Mouse (Mus musculus) lung, adult 18-20 months (tissue): ENCODE results near the gene Vwa5b1.

Experiments used
- DNase-seq, 2 experiments: peaks; one replicate each; pipeline ENCODE4 v3.0.0; 2022; ENCODE audit warnings: mixed read lengths in 2 of 2

Vwa5b1 gene

GRCm38 (mm10) chr4:138635428-138636145, at the start of gene Vwa5b1:
Gene Vwa5b1 (minus strand): TSS chr4:138635884.
- no peak for DNase-seq

DNA sequence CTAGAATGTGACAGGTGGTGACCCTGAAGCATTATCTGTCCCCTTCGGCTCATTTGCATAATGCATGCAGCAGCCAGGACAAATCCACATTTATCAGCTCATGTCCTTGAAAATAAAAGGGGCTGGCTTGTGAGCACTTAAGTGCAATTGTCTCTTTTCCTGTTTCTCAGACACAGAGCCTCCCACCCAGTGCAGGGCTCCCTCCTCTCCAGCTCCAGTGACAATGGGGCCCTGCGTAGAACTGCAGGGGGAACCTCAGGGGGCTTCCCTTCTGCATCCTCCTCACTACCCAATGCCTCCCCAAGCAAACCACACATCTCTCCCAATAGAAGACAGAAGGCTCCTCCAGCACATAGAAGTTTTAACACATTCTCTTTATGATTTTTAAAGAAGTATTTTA, 47.1 kb upstream of the Vwa5b1 start:
- DNase-seq: no peak

- no peak for DNase-seq
Measured at GRCm38 (mm10) chr4:138680124-138680523, 44.4 kb upstream of the Vwa5b1 start.

DNA sequence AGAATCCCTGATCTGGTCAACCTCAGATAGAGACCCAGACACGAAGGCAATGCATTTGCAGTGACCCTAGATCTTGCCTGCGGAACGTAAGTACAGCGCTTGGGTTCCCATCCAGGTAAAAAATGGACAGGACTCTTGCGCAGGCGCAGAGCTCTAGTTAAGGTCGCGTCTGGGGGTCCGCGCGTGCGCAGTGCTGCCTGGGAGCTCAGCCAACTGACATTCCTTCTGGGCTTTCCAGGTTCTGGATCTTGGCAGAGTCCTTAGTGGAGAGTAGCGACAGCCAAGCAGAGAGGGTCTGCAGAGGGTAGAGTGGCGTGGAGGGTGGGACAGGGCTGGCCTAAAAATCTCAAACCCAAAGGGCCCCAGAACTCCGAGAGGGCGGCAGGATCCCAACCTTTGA, 41.9 kb upstream of the Vwa5b1 start:
- no peak for DNase-seq

- peak in 1 of 2 experiments; percentile 6 for DNase-seq
Measured at GRCm38 (mm10) chr4:138676480-138676879, 40.8 kb upstream of the Vwa5b1 start.

GRCm38 (mm10) chr4:138672160-138672559, 36.5 kb upstream of the Vwa5b1 start:
- DNase-seq: peak; percentile 12 to 31

DNA sequence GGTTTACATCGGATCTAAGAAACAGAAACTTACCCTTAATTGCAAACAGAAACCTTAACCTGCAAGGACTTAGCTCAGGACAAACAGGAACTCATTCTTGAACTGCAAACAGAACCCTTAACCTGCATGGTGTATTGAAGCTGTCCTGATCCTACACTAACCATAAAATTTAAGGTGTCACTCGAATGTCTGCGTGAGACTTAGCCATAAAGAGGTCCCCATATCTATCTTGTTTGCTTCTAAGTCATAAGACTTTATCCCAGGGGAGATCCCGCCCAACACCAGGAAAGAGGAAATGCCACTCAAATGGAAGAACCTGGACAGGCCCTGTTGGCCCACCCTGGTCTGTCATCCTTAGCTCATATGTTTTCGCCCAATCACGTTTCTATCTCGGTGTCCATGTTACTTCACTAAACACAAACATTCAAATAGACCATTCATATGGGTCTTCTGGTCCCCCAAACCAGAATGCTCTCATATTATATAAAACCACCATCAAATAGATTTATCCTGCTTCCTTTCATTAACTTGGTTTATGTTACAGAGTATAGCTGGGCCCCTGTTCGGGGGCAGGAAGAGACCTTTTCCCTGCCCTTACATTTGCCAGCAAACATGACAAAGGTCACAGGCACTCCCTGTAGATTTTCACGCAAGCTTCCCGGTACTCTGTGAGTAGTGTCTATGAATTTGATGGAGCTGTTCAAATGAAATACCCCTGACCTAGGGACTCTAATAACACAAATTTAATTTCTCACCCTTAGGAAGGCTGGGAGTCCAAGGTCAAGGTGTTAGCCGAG, 34.6 kb upstream of the Vwa5b1 start:
- DNase-seq: no peak

DNA sequence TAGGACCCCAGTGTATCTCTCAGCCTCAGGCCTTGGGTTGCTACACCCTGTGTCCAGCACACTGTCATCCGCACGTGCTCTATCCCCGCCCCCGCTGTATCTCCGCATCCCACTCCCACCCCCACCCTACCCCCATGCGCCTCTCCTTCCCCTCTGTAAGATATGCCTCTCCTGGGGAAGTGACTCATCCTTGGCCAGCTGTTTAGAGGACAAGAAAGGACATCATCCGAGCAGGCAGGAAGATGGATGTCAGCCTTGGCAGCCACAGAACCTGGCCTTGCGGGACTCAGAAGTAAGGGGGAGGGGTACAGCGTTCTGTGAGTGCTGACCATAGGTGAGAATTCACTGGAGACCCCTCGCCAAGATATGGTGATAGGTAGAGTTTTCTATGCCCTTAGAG, 30.8 kb upstream of the Vwa5b1 start:
- no peak for DNase-seq

- no peak for DNase-seq
Measured at GRCm38 (mm10) chr4:138659936-138660602, 24.4 kb upstream of the Vwa5b1 start.

GRCm38 (mm10) chr4:138653056-138653455, 17.4 kb upstream of the Vwa5b1 start:
- no peak for DNase-seq

- no peak for DNase-seq
Measured at GRCm38 (mm10) chr4:138651881-138652280, 16.2 kb upstream of the Vwa5b1 start.

DNA sequence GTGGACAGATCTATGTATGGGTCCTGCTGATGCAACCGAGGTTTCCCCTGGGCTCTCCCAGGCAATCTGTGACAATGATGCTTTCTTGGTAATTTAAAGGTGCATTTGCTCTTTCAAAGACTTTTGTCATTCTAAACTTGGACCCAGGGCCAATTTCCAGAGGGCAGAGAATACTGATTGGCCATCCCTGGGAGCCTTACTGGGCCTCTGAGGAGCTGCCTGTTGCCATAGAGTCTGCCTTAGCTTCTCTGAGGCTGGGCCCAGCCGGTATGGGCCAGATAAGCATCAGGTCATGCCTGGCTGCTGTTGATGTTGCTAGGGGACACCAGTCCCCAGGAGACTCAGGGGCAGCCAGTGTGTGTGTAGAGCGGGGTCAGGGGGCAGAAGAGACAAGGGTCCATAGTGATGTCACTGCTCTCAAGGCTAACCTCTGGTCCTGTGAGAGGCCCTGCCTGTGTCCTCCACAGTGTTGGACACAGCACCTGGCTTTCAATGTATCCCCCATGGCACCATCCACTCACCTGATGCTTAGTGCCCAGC, 12.5 kb upstream of the Vwa5b1 start:
- no peak for DNase-seq

DNA sequence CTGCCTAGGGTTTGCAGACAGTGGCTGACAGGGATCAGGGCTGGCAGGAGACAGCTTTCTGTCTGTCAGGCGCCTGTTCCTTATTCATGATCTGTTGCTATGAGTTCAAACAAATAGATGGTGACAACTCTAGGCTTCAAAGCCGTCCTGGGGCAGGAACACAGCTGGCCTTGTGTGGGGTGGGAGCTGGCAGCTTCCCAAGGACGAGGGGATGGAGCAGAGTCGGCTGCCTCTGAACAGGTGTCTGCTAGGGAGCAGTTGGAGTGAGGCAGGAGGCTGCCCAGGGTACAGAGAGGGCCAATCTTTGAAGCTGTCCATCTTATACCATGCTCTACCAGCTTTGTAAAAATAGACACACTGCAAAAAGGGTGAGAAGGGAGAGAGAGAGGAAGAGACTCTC, 6.6 kb upstream of the Vwa5b1 start:
- no peak for DNase-seq

GRCm38 (mm10) chr4:138636146-138636511, 445 bp upstream of the Vwa5b1 start:
- DNase-seq: no peak

DNA sequence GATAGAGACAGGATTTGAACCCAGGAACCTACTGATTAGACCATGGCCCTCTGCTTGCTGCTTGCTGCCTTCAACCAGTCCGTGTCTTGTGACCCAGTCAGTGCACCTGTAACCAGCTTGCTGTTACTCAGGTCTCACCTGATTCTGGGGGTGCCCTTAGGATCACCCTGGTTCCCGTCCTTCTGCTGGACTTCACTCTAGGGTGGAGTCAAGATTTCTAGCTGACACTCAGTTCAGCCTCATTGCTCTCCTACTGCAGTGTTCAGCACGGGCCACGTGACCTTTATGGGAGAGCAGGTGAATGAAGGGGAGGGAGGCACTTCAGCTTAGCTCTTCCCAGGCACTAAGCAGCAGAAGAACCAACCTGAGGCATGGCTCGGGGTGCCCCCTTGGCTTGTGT, 7.4 kb downstream of the Vwa5b1 start:
- no peak for DNase-seq

- DNase-seq: no peak
Measured at GRCm38 (mm10) chr4:138614454-138614853, 21.2 kb downstream of the Vwa5b1 start.

DNA sequence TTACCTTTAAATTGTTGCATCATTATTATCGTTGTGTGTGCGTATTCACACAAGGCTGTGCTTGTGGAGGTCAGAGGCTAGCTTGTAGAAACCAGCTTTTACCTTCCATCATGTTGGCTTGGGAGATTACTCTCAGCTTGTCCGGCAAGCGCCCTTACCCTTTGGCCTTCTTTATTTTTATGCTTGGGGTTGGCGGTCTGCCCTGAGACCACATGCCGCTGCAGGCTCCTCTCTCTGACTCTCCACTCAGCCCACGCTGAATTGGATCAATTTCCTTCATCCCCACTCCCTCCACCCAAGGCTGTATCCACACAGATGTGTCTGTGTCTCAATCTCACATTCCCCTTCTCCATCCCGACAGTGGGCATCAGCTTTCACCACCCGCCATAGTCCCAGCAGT, 33.8 kb downstream of the Vwa5b1 start:
- no peak for DNase-seq

DNA sequence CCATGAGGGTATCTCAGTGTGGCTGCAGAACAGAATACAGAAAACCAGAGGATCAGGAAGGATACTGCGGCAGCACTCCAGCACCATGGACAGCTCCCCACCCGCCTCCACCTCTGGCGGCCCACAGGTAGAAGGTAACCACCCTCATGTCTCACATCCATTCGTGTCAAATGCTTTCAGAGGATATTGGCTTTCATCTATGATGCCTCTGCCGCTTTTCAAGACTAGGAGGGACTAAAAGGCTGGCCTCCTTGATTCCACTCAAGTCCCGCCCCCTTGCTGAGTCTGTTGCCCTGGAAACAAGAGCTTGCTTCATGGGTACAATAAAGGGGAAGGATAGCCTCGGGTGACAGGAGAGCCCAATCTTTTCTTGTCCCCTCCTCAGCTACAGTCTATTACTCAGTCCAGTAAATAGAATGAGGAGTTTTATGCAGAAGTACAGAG, 37.8 kb downstream of the Vwa5b1 start:
- DNase-seq: no peak

GRCm38 (mm10) chr4:138596391-138597130, 39.1 kb downstream of the Vwa5b1 start:
- peak; percentile 18 to 38 for DNase-seq

GRCm38 (mm10) chr4:138584946-138585345, 50.7 kb downstream of the Vwa5b1 start:
- no peak for DNase-seq

DNA sequence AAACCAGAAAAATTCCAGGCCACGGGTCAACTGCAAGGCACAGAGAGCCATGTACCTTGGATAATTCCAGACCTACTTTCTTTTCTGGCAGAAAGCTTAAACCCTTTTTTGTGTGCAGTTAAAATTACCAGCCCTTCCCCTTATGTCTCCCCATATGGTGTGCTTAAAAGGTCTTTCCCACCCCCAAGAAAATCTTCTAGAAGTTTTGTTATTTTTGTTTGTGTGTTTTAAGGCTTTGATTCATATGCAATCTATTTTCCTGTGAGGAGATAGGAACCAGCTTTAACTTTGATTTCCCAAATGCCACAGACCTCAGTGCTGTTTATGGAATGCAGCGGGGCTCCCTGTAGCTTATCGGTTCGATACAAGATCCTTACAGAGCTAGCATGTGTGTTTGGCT, 53.2 kb downstream of the Vwa5b1 start:
- no peak for DNase-seq

DNA sequence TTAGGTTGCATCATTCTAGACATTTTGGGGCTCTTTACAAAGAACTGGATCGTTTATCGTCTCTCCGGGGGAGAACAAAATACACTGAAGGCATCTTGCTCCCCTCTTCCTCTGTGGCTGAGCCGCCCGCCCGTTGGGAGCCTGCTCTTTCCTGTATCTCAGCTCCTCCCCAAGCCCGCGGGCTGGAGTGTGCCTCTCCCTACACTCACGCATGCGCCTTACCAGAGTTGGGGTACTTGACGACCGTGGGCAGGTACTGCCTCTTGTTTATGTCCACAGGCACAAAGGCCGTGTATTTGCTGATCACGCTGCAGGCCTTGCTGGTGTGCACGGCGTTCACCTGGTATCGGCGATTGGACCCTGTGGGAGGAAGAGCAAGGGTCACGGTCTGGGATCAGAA, 57.3 kb downstream of the Vwa5b1 start:
- no peak for DNase-seq

DNA sequence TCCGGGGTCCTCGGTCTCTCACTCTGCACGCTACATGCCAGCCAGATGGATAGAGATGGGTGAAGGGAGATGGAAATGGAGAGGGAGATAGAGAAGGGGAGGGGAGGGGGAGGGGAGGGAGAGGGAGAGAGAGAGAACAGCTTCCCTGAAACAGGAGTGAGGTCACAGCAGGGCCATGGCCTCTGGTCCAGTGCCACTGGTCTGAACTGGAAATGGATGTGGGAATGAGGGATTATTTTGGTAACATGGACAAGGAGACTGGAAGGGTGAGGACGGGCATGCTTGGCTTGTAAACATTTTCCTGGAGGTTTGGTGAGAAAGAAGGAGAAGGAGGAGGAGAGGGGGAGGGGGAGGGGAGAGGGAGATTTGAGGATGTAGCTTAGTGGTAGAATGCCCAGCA, 59.0 kb downstream of the Vwa5b1 start:
- DNase-seq: no peak
